In genomic region chr6:124717968-124718367, GRCm38 (mm10) we compare ENCODE assay signal across 16 mouse cellular contexts. TPM values are rescaled to one million over a fixed set of nuclear protein-coding genes. Genes with fewer than 3 reads are reported as not detected.
A peak's percentile ranks its signal among the peaks of the same experiment; 100 is the strongest.
DNase-seq lines count a peak whose midpoint lies in the region; ATAC-seq and TF ChIP-seq lines count a peak whose summit lies in the region.
"Had no signal": no experiment of that assay in that cellular context is flagged by ENCODE, and none has a peak within 500 bp of the region (broad histone marks: within the 10 kb centered on the region; RNA-seq: fewer than 3 reads in every experiment).

No protein-coding gene starts in this region.

- H3K4me3 ChIP-seq in kidney, embryonic 15.5 days (replicated peaks): peak overlapping the region; percentile 41
- H3K4me3 ChIP-seq in ES-E14 (ENCODE audit: insufficient read depth in 1 of 2, low read depth in 1 of 2, low read length in 2 of 2, poor library complexity in 1 of 2, severe bottlenecking in 1 of 2): peak overlapping the region; percentile 55 to 64
- H3K4me3 ChIP-seq in limb, embryonic 12.5 days (replicated peaks): peak overlapping the region; percentile 19
- H3K4me3 ChIP-seq: midbrain, embryonic 12.5 days; neural tube, embryonic 15.5 days had no signal

- H3K27ac ChIP-seq in kidney, embryonic 15.5 days: peak overlapping the region; percentile 70
- peak overlapping the region; percentile 71 for H3K27ac ChIP-seq in ES-E14 (ENCODE audit: insufficient read depth, low read depth, low read length, poor library complexity, severe bottlenecking)
- no peak overlapping the region for H3K27ac ChIP-seq in limb, embryonic 12.5 days
- H3K27ac ChIP-seq: midbrain, embryonic 12.5 days; neural tube, embryonic 15.5 days had no signal

- in situ Hi-C loops in ES-E14 (cut with MboI; ENCODE audit: low sequenced_read_pairs in 2 of 2, unreplicated experiment in 2 of 2): no loop called here

- H3K9ac ChIP-seq in kidney, embryonic 15.5 days: peak overlapping the region; percentile 45; the same call in 1 of the 2 replicates
- peak overlapping the region; percentile 62 for H3K9ac ChIP-seq in ES-E14 (ENCODE audit: insufficient read depth, low read depth, low read length, poor library complexity, severe bottlenecking)
- H3K9ac ChIP-seq in limb, embryonic 12.5 days (replicated peaks): no peak overlapping the region
- H3K9ac ChIP-seq: midbrain, embryonic 12.5 days; neural tube, embryonic 15.5 days had no signal

- DNase-seq in adrenal gland, postnatal 14 days: peak; percentile 57
- DNase-seq in adrenal gland, postnatal 4 days (ENCODE audit: low spot score in 2 of 2): no peak
- no peak for DNase-seq in kidney, postnatal 10 days
- no peak for DNase-seq in ES-E14 (ENCODE audit: low read depth, low spot score)
- DNase-seq in yolk sac, embryonic 10.5 days (ENCODE audit: low spot score): no peak
- DNase-seq: cerebellum, postnatal 14 days; gastrocnemius, postnatal 25 days; heart, postnatal 4 days; right cerebral cortex, postnatal 4 days; thymus, postnatal 36 days had no signal

- H3K9me3 ChIP-seq in kidney, embryonic 15.5 days (replicated peaks): no peaks in the 10 kb centered on the region
- H3K9me3 ChIP-seq in ES-E14 (ENCODE audit: control insufficient read depth, insufficient read depth, low read depth, low read length): no peaks in the 10 kb centered on the region
- H3K9me3 ChIP-seq in limb, embryonic 12.5 days: no peaks in the 10 kb centered on the region
- H3K9me3 ChIP-seq: midbrain, embryonic 12.5 days; neural tube, embryonic 15.5 days had no signal

- ATAC-seq in kidney, embryonic 15.5 days (replicated peaks; ENCODE audit: low FRiP score): no peak
- ATAC-seq in limb, embryonic 12.5 days (ENCODE audit: insufficient number of reproducible peaks, insufficient read depth, low FRiP score, low TSS enrichment, low read depth): no peak
- ATAC-seq in erythroid progenitor cell, adult 5-6 weeks (replicated peaks; ENCODE audit: low FRiP score, poor library complexity, severe bottlenecking): no peak

- H3K4me2 ChIP-seq in kidney, embryonic 15.5 days: peak overlapping the region; percentile 48
- H3K4me2 ChIP-seq in limb, embryonic 12.5 days: peak overlapping the region; percentile 20; the same call in 1 of the 2 replicates
- H3K4me2 ChIP-seq: midbrain, embryonic 12.5 days; neural tube, embryonic 15.5 days had no signal

- 74% methylated on average over 13 of the region's 13 CpGs for WGBS in kidney, embryonic 15.5 days
- 78% methylated on average over 13 of the region's 13 CpGs for WGBS in limb, embryonic 12.5 days

- peaks cover 44% of the 10 kb centered on the region for H3K36me3 ChIP-seq in kidney, embryonic 15.5 days
- H3K36me3 ChIP-seq in ES-E14 (ENCODE audit: control insufficient read depth, insufficient read depth, low read length, poor library complexity, severe bottlenecking): peaks cover 37% of the 10 kb centered on the region
- H3K36me3 ChIP-seq in limb, embryonic 12.5 days: peaks cover 45% of the 10 kb centered on the region

- H3K27me3 ChIP-seq in kidney, embryonic 15.5 days: no peaks in the 10 kb centered on the region
- no peaks in the 10 kb centered on the region for H3K27me3 ChIP-seq in limb, embryonic 12.5 days
- H3K27me3 ChIP-seq: midbrain, embryonic 12.5 days; neural tube, embryonic 15.5 days had no signal

- H3K4me1 ChIP-seq in kidney, embryonic 15.5 days: peaks cover 24% of the 10 kb centered on the region
- H3K4me1 ChIP-seq in ES-E14 (ENCODE audit: control insufficient read depth in 2 of 2, insufficient read depth in 2 of 2, low read length in 2 of 2, poor library complexity in 1 of 2): peaks cover 0 to 20% of the 10 kb centered on the region in 2 experiments
- peaks cover 12% of the 10 kb centered on the region for H3K4me1 ChIP-seq in limb, embryonic 12.5 days (replicated peaks)

TF ChIP-seq in ES-E14, 5 proteins besides CTCF, POLR2A, EP300 and RAD21:
- no peak for TF ChIP-seq ZC3H11A (IDR thresholded peaks at IDR 0.05; ENCODE audit: borderline replicate concordance, low read depth, low read length)
- no peak for TF ChIP-seq MAFK (IDR thresholded peaks at IDR 0.05; ENCODE audit: insufficient read depth, low read depth, low read length)
- TF ChIP-seq HCFC1 (IDR thresholded peaks at IDR 0.05; ENCODE audit: borderline replicate concordance, insufficient read depth, low read length): no peak

RNA-seq across cellular contexts. Expression of gene Phb2, which starts 5.8 kb away (rescaled TPM):
- total RNA-seq in adrenal gland, postnatal 14 days (2021): 392 and 412 TPM in 2 replicates
- total RNA-seq in adrenal gland, postnatal 4 days (2021): 100 to 1,000 TPM; 400 to 439 TPM
- 401 and 402 TPM in 2 replicates for polyA plus RNA-seq in kidney, embryonic 15.5 days (2015; fragmentation: Nextera tagmentation; extraction: Ambion mirVana)
- total RNA-seq in ES-E14 (2012; rRNA removed): 530 and 581 TPM in 2 replicates
- polyA plus RNA-seq in limb, embryonic 12.5 days (2016; fragmentation: Nextera tagmentation; extraction: Ambion mirVana): 358 and 367 TPM in 2 replicates
- total RNA-seq in erythroid progenitor cell, adult 5-6 weeks (2015; ENCODE audit: low replicate concordance): 61.2 and 143 TPM in 2 replicates
- total RNA-seq in erythroid progenitor cell, adult 5-6 weeks (2017; ENCODE audit: low replicate concordance): 76.0 and 79.9 TPM in 2 replicates

RNA-seq across cellular contexts. Expression of gene Emg1, which starts 6.0 kb away (rescaled TPM):
- total RNA-seq in adrenal gland, postnatal 14 days (2021): 79.7 and 87.9 TPM in 2 replicates
- total RNA-seq in adrenal gland, postnatal 4 days (2021): 100 to 1,000 TPM in 1 of 2 experiments, 10 to 100 TPM in 1; 99.3 to 101 TPM
- 206 and 224 TPM in 2 replicates for polyA plus RNA-seq in kidney, embryonic 15.5 days (2015; fragmentation: Nextera tagmentation; extraction: Ambion mirVana)
- 292 and 344 TPM in 2 replicates for total RNA-seq in ES-E14 (2012; rRNA removed)
- polyA plus RNA-seq in limb, embryonic 12.5 days (2016; fragmentation: Nextera tagmentation; extraction: Ambion mirVana): 199 and 219 TPM in 2 replicates
- 103 and 153 TPM in 2 replicates for total RNA-seq in erythroid progenitor cell, adult 5-6 weeks (2015; ENCODE audit: low replicate concordance)
- total RNA-seq in erythroid progenitor cell, adult 5-6 weeks (2017; ENCODE audit: low replicate concordance): 69.4 and 86.4 TPM in 2 replicates

RNA-seq across cellular contexts. Expression of gene Ptpn6, which starts 20.5 kb away (rescaled TPM):
- total RNA-seq in adrenal gland, postnatal 14 days (2021): 7.3 and 23.1 TPM in 2 replicates
- total RNA-seq in adrenal gland, postnatal 4 days (2021): 1 to 10 TPM; 8.3 to 8.4 TPM
- polyA plus RNA-seq in kidney, embryonic 15.5 days (2015; fragmentation: Nextera tagmentation; extraction: Ambion mirVana): 12.5 and 13.3 TPM in 2 replicates
- 15.1 and 16.5 TPM in 2 replicates for total RNA-seq in ES-E14 (2012; rRNA removed)
- 6.0 and 6.4 TPM in 2 replicates for polyA plus RNA-seq in limb, embryonic 12.5 days (2016; fragmentation: Nextera tagmentation; extraction: Ambion mirVana)
- 39.3 and 91.8 TPM in 2 replicates for total RNA-seq in erythroid progenitor cell, adult 5-6 weeks (2015; ENCODE audit: low replicate concordance)
- total RNA-seq in erythroid progenitor cell, adult 5-6 weeks (2017; ENCODE audit: low replicate concordance): 91.8 and 94.2 TPM in 2 replicates

RNA-seq across cellular contexts. Expression of gene Grcc10, which starts 23.2 kb away (rescaled TPM):
- total RNA-seq in adrenal gland, postnatal 14 days (2021): 338 and 346 TPM in 2 replicates
- total RNA-seq in adrenal gland, postnatal 4 days (2021): 100 to 1,000 TPM; 313 TPM
- 516 and 519 TPM in 2 replicates for polyA plus RNA-seq in kidney, embryonic 15.5 days (2015; fragmentation: Nextera tagmentation; extraction: Ambion mirVana)
- 108 and 128 TPM in 2 replicates for total RNA-seq in ES-E14 (2012; rRNA removed)
- 479 and 511 TPM in 2 replicates for polyA plus RNA-seq in limb, embryonic 12.5 days (2016; fragmentation: Nextera tagmentation; extraction: Ambion mirVana)
- 26.0 and 63.4 TPM in 2 replicates for total RNA-seq in erythroid progenitor cell, adult 5-6 weeks (2015; ENCODE audit: low replicate concordance)
- total RNA-seq in erythroid progenitor cell, adult 5-6 weeks (2017; ENCODE audit: low replicate concordance): 21.9 and 23.3 TPM in 2 replicates

RNA-seq across cellular contexts. Expression of gene Gm45234, which starts 37.9 kb away (rescaled TPM):
- not detected in 2 replicates for total RNA-seq in adrenal gland, postnatal 14 days (2021)
- total RNA-seq in adrenal gland, postnatal 4 days (2021): 1 to 10 TPM in 1 of 2 experiments, not detected in 1; 2.2 TPM
- polyA plus RNA-seq in kidney, embryonic 15.5 days (2015; fragmentation: Nextera tagmentation; extraction: Ambion mirVana): not detected in 2 replicates
- 0.13 TPM in 1 of 2 replicates, not detected in the other for total RNA-seq in ES-E14 (2012; rRNA removed)
- not detected in 2 replicates for polyA plus RNA-seq in limb, embryonic 12.5 days (2016; fragmentation: Nextera tagmentation; extraction: Ambion mirVana)
- not detected in 2 replicates for total RNA-seq in erythroid progenitor cell, adult 5-6 weeks (2015; ENCODE audit: low replicate concordance)
- not detected in 2 replicates for total RNA-seq in erythroid progenitor cell, adult 5-6 weeks (2017; ENCODE audit: low replicate concordance)
- total RNA-seq: liver, adult 2 months had no signal
- polyA plus RNA-seq: liver, adult 2 months; midbrain, embryonic 12.5 days; neural tube, embryonic 15.5 days had no signal
